Mouse (Mus musculus) adrenal gland, adult 8-10 months (tissue): ENCODE measurements around the gene Alg6. TPM values are rescaled to one million over a fixed set of nuclear protein-coding genes. Genes with fewer than 3 reads are reported as not detected.
A peak's percentile ranks its signal among the peaks of the same experiment; 100 is the strongest.

ENCODE experiments used
- DNase-seq: peaks from one replicate; pipeline ENCODE4 v3.0.0; 2022
- total RNA-seq, 4 experiments: library from RNA; stranded (reverse); gene quantifications; 2 replicates each; pipeline ENCODE4 v1.2.4; 2022

Alg6 gene
- total RNA-seq, result 10 to 100 TPM in 3 of 4 experiments, 1 to 10 TPM in 1; 7.4 to 16.7 (median 11.8) TPM

GRCm38 (mm10) chr4:99714904-99715782, at the start of gene Alg6:
Gene Alg6, plus strand, starts transcription at chr4:99715664.
- DNase-seq, result peak; percentile 94

- no peak for DNase-seq
Observed at GRCm38 (mm10) chr4:99670203-99670851, 45.1 kb upstream of the Alg6 start.

GRCm38 (mm10) chr4:99675191-99675590, 40.3 kb upstream of the Alg6 start:
- no peak for DNase-seq

- DNase-seq, result no peak
Observed at GRCm38 (mm10) chr4:99683941-99684340, 31.5 kb upstream of the Alg6 start.

GRCm38 (mm10) chr4:99686308-99686707, 29.2 kb upstream of the Alg6 start:
- no peak for DNase-seq

- DNase-seq, result no peak
Observed at GRCm38 (mm10) chr4:99712583-99713183, 2.8 kb upstream of the Alg6 start.

- DNase-seq, result no peak
Observed at GRCm38 (mm10) chr4:99713971-99714370, 1.5 kb upstream of the Alg6 start.

- no peak for DNase-seq
Observed at GRCm38 (mm10) chr4:99715783-99716416, 436 bp downstream of the Alg6 start.

GRCm38 (mm10) chr4:99717905-99718304, 2.4 kb downstream of the Alg6 start:
- DNase-seq, result no peak

- no peak for DNase-seq
Observed at GRCm38 (mm10) chr4:99724331-99724730, 8.9 kb downstream of the Alg6 start.

GRCm38 (mm10) chr4:99725914-99726451, 10.5 kb downstream of the Alg6 start:
- DNase-seq, result no peak

- no peak for DNase-seq
Observed at GRCm38 (mm10) chr4:99739836-99740235, 24.4 kb downstream of the Alg6 start.

GRCm38 (mm10) chr4:99752426-99752825, 37.0 kb downstream of the Alg6 start:
- DNase-seq, result no peak

GRCm38 (mm10) chr4:99766303-99766702, 50.8 kb downstream of the Alg6 start:
- no peak for DNase-seq

GRCm38 (mm10) chr4:99766753-99767152, 51.3 kb downstream of the Alg6 start:
- DNase-seq, result no peak

- DNase-seq, result no peak
Observed at GRCm38 (mm10) chr4:99770555-99770954, 55.1 kb downstream of the Alg6 start.

- DNase-seq, result no peak
Observed at GRCm38 (mm10) chr4:99773041-99773440, 57.6 kb downstream of the Alg6 start.

- DNase-seq, result no peak
Observed at GRCm38 (mm10) chr4:99792365-99792764, 76.9 kb downstream of the Alg6 start.
